Mouse (Mus musculus) adrenal gland, adult 8-10 months (tissue): ENCODE data around the gene Sertad1. TPM values are rescaled to one million over a fixed set of nuclear protein-coding genes. Genes with fewer than 3 reads are reported as not detected.

ENCODE experiments used
- DNase-seq: peaks from one replicate; pipeline ENCODE4 v3.0.0; 2022
- total RNA-seq, 4 experiments: library from RNA; stranded (reverse); gene quantifications; 2 replicates each; pipeline ENCODE4 v1.2.4; 2022

The Sertad1 gene
- total RNA-seq, 4 experiments from 2014 or later = 20.2 to 37.1 (median 23.9) TPM

DNA sequence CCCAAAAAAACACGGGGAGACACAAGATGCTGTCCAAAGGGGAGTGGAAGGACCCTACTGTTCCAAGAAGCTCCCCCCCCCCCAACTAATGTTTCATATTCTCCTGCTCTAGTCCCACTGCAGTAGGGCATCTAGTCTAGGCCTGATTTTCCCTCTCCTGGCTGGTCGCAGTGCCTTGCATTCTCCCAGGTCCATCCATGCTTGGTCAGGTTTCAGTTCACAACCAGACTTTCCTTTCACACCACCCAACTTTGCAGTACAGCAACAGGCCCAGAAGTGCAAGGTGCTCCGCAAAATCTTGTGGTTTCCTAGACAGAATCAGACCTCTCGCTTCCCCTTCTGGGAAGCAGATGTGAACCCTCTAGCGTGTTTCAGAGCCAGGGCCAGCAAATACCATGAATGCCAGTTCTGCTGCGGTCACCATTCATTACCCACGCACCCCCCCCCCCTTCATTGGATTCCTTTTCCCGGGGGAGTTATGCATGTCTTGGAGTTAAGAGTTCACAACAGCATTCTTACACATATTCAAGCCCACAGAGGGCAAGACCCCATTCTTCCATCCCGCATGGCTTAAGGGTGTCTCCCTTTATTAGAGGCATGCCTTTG is 20.2 kb downstream of the Sertad1 start:
- no peak for DNase-seq

DNA sequence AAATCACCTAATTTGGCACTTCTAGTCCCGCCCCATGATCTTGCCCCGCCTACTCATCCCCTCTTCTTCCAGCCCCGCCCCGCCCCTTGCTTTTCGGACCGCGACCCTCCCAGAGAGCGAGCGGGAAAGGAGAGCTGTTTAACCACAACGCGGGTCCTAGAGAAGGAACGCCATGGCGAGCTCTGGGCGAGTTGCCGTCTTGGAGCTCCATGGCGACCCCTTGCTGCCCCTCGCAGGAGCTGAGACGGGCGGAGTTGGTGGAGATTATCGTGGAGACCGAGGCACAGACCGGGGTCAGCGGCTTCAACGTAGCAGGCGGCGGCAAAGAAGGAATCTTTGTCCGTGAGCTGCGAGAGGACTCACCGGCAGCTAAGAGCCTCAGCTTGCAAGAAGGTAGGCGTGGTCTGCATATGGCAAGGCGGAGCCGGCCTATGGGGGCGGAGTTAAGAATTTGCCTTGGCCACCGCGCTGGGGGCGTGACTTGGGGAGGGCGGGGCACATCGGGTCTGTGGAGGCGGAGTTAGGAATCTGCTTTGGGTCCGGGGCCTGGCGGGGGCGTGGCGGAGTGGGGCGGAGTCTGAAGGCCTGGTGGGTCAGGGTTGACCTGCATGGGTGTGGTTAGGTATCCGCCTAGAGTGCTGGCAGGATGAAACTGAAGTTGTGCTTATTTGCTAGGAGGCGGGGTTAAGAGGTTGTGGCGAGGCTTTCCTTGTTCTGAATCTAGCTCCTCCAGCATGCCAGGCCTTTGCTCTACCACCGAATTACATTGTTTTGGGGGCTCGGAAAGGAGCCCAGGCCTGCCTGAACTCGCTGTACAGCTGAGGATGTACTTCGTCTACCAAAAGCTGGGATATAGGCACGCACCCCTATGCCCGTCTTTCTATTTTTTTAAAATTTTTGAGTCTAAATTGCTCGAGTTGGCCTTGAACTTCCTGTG is 21.3 kb downstream of the Sertad1 start:
- peak; percentile 98 for DNase-seq

DNA sequence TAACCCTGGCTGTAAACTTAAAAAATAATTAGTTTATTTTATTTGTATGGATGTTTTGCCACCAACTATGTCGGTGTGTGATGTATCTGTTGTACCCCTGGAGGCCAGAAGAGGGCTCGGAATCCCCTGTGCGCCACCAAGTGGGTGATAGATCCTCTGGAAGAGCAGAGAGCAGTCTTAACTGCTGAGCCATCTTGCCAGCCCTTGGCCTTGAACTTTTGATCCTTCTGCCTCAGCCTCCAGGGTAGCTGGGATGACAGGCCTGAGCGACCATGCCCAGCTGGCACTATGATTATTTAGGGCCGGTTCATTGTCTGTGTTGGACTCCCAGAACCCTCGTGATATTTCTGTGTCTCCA is 21.9 kb downstream of the Sertad1 start:
- DNase-seq = peak; percentile 73

DNA sequence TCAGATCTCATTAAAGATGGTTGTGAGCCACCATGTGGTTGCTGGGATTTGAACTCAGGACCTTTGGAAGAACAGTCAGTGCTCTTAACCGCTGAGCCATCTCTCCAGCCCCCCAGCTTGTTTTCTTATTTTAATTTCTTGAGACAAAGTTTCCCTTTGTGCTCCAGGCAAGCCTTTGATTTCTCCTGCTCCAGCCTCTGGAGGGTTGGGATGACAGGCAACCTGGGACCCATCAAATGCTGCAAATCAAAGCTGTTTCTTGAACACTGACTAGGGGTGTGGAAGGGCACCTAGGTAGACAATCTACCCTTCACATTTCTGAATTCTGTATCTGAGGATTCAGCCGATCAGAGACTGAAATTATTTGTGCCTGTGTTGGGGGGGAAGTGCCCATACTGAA is 24.1 kb downstream of the Sertad1 start:
- no peak for DNase-seq

DNA sequence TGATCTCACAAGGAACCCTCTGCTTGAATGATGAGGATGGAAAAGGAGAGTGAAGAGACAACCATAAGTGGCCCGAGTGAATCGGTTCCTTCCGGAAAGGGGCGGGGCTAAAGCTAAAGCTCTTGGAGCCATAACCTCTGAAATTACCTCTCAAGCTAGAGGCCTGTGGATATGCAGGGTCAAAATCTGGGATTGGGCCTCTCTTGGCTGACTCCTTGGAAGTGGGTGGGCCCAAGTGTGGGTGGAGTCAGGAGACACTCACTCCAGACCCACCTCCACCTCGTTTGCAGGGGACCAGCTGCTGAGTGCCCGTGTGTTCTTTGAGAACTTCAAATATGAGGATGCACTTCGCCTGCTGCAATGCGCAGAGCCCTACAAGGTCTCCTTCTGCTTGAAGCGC is 28.3 kb downstream of the Sertad1 start:
- no peak for DNase-seq

DNA sequence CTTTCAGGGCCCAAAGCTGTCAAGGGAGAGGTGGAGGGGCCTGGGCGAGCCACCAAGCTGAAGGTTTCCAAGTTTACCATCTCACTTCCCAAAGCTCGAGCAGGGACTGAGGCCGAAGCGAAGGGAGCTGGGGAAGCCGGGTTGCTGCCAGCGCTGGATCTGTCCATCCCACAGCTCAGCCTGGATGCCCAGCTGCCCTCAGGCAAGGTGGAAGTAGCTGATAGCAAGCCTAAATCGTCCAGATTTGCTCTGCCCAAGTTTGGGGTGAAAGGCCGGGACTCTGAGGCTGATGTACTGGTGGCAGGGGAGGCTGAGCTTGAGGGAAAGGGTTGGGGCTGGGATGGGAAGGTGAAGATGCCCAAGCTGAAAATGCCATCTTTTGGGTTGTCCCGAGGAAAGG is 31.6 kb downstream of the Sertad1 start:
- DNase-seq = no peak

DNA sequence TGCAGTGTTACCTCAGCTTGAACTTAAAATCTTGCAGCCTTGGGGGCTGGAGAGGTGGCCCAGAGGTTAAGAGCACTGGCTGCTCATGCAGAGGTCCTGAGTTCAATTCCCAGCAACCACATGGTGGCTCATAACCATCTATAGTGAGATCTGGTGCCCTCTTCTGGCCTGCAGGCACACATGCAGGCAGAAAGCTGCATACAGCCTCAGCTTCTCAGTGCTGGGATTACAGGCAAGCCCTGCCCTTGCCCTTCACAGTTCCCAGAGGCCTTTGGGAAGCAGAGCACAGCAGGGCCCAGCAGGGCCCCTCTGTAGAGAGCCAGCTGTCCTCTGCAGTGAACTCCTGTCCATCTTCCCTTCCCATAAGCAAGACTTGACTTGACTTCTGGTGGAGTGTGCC is 33.4 kb downstream of the Sertad1 start:
- no peak for DNase-seq

DNA sequence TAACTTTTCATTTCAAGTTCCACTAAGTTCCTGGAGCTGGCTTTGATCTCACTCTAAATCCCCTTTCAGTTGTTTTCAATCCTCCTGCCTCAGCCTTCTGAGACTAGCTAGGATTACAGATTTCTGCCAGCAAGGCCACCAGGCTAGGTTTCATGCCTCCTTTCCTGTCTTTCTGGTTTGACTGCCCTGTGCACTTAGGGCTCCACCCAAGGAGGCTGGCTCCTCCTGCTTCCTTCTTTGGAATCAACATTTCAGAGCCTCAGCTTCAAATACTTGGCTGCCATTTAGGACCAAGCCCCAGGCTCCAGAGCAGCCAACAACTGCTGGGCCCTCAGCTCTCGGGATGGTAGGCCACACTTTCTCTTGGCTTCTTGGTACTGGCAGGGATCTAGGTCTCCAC is 33.9 kb downstream of the Sertad1 start:
- no peak for DNase-seq

DNA sequence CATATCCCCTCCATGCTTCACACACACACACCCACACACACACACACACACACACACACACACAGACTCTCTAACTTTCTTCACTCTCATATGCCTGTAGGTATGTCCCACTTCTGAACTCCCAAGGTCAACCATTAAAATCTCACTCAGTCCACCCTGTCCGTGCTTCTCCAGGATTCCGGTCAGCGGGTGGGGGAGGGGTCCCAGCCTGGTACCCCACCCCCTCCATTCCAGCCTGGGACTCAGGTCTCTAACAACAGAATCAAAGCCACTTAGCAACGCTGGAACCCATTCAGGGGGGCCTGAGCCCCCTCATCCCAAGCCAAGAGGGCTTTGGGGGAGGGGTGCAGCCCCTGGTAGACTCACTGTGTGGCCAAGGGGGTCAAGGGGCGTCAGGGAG is 36.3 kb downstream of the Sertad1 start, which contains the start of gene Hipk4:
Gene Hipk4 (plus strand): TSS at position 301 of the 400 bp plus-strand sequence.
- no peak for DNase-seq

DNA sequence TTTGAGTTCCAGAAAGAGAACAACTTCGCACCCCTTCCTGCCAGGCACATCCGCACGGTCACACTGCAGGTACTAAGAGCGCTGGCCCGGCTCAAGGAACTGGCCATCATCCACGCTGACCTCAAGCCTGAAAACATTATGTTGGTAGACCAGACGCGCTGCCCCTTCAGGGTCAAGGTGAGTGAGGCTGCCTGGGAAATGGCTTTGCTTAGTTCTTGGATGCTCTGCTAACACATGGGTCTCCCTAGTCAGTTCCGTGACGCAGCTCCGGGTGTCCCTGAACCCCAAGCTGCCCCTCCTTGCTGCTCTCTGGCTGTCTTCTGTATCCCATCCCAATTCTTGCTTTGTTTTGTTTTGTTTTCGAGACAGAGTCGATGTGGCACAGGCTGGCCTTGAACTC is 37.1 kb downstream of the Sertad1 start:
- DNase-seq = no peak

DNA sequence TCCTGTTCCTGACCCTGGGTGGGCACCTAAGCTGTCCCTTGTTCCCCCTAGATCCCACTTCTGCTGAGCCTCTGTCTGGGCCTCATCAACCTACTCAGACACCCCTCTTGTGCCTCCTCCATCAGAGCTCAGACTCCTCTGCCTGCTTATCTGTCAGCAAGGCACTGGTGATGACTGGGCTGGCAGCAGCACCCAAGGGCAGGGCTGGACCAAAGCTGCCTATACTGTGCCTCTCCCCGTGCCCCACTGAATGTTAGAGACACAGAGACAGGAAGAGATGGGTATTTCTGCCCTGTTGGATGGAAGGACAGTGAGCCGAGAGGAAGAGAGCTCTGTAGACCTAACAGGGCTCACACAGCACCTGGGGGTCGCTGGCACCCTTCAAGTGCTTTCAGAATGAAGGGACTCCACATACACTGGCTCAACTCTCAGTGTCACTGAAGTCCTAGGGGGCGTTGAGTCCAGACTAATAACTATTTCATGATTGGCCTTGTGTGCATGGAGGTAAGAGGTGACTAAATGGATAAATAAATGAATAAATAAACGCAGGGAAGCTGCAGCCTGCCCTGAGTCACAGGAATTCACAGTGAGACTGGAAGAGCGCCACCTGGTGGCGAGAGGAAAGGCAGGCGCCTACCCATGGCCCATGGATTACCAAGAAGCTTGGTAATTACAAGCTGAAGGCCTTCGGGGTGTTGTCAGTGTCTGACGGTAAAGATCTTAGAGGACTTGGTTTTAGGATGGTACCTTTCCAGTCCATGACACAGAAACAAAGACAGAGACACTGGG is 39.5 kb downstream of the Sertad1 start:
- DNase-seq = peak; percentile 58

DNA sequence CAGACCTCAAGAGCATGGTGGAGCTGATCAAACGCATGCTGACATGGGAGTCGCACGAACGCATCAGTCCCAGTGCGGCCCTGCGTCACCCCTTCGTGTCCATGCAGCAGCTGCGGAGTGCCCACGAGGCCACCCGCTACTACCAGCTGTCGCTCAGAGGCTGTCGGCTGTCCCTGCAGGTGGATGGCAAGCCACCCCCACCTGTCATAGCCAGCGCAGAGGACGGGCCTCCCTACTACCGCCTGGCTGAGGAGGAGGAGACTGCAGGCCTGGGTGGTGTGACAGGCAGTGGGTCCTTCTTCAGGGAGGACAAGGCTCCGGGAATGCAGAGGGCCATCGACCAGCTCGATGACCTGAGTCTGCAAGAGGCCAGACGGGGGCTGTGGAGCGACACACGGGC is 42.4 kb downstream of the Sertad1 start:
- no peak for DNase-seq

DNA sequence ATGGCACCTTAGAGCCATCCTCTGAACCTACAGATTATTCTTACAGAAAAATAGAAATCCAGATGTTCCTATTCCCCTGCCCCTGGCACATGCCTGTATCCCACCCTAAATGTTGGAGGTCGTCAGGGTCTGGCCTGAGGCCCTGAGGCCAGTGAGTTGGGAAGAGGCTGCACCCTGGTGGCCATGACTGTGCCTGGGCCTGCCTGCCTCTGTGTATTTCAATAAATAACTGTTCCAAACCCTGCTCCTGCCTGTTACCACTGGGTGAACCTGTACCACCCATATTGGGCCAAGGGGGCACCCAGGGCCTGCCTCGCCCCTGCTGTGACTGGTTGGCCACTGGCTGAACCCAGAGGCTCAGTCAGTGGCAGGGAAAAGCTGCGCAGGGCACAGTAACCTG is 44.2 kb downstream of the Sertad1 start:
- no peak for DNase-seq

DNA sequence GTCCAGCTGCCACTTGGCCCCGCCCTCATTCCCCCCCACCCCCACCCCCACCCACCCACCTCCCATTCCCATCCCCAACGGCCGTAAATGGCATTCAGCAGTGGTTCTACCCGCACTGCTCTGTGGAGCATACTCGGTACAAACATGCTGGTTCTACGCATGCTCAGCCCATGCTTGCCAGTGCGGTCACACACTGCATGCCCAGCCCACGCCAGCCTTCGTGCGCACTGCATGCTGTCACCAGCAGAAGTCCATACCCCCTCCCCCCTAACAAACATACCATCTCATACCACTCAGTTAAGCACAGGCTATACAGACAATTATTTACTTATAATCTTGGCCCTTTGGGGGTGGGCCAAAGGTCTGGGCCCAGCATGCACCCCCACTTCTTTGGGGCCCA is 45.0 kb downstream of the Sertad1 start:
- no peak for DNase-seq

DNA sequence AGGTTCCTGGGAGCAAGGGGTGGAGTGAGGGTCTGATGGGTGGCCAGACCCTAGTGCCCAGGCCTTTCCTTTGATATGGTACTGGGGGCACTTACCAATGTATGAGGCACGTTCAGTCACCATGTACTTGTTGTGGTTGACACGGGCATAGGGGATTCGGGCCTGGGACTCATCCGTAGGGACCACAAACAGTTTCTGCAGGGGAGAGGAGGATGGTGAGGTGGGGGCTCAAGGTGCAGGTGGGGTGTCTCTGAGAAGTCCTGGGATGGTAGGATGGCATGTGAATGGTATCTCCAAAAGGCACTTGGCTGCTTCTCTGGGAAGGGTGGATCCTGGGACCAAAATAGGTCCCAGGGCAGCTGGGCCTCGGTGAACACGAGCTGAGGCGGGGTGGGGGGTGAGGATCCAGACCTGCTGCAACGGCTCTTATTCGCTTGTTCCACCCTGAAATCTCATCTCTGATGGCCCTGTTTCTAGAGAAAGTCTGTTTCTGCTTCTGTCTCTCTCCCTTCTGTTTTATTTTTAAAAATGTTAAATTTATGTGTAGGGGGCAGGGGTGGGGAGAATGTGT is 45.9 kb downstream of the Sertad1 start:
- no peak for DNase-seq

DNA sequence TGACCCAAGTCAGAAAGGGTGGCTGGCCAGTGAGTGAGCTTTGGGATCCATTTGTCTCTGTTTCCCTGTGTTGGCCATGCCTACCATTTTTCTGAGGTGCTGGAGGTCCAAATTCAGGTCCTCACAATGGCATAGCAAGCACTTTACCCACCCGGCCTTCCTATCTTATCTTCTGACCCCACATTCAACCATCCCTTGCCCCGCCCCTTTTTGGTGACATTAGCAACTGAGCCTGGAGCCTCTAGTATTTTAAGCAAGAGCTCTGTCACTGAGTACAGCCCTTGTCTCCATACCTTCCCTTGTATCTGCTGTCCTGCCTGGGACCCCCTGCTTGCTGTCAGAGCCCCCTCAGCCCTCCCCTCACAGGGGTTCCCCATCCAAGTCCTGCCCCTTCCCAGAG is 48.7 kb downstream of the Sertad1 start:
- DNase-seq = no peak

DNA sequence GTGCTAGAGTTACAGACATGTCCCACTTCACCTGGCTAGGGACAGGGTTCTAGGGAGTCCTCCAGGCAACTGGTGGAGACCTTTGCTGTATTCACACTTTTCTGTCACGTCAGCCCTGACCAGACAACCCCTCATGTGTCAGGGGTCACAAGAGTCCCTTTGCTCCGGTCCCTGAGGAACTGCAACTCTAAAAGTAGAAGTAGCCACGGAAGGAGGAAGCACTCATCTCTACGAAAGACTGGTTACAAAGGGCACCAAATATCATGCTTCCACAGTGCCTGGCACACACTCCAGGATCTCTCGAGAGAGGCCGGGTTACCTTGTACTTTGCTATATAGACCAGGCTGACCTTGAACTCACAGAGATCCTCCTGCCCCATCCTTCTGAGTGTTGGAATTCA is 49.9 kb downstream of the Sertad1 start:
- DNase-seq = no peak

DNA sequence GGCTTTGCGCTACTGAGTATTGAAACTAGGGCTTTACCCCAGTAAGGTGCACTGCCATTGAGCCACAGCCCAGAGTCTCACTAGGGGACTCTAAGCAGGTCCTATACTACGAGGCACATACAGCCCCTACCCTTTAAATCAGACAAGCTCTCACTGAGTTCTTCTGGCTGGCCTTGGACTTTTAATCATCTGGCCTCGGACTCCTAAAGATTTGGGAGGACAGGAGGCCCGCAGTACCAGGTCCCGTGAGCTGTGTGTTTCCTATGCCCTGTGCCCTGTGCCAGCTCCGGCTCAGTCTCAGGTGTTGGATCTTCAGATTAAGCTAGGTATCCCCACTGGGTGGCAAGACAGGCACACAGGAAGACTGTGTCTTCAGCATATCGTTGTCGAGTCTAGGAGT is 51.3 kb downstream of the Sertad1 start:
- DNase-seq = no peak

DNA sequence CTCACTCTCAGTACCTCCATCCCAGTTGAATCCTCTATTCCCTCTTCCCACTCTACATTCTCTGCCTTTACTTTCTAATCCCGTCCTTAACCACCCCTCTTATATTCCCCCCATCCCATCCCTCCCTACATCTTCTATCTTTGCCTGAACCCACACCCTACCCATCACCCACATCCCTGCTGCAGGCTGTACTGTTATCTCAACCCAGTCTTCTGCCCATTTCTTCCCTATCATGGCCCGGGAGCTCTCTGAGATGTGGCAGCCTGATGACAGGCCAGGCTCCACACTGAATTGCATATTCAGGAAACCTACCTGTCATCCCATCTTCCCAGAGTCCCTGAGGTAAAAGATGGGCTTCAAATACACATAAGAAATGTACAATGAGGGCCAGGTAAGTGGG is 52.1 kb downstream of the Sertad1 start:
- DNase-seq = no peak
